10 mouse cellular contexts compared by ENCODE assay signal in the genomic region with DNA sequence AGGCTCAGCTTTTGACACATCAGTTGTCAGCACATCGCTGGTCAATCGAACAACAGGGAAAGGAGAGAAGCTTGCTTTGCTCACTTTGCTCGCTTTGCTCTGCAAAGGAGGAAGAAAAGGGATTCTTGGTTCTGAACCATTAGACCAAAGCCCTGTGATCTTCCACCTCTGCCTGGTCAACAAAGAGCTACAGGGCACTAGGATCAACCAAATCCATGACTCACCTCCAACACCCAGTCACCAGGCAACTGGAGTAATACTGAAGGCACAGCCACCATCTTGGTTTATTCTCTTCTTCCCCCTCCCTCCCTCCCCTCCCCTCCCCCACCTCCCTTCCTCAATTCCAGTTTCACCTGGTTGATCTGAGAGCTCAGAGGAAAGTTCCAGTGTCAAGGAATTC.
"Had no signal": no experiment of that assay in that cellular context is flagged by ENCODE, and none has a peak within 500 bp of the region (broad histone marks: within the 10 kb centered on the region; RNA-seq: fewer than 3 reads in every experiment).

No protein-coding gene starts in this region.

- H3K9me3 ChIP-seq: limb, embryonic 12.5 days; liver, embryonic 13.5 days; lung, embryonic 15.5 days; midbrain, embryonic 13.5 days had no signal

- H3K27me3 ChIP-seq: limb, embryonic 12.5 days; liver, embryonic 13.5 days; midbrain, embryonic 13.5 days had no signal

- H3K4me2 ChIP-seq: limb, embryonic 12.5 days; liver, embryonic 13.5 days; lung, embryonic 15.5 days; midbrain, embryonic 13.5 days had no signal

- H3K27ac ChIP-seq: layer of hippocampus, adult 2 months; limb, embryonic 12.5 days; liver, embryonic 13.5 days; lung, embryonic 15.5 days; midbrain, embryonic 13.5 days had no signal

- H3K9ac ChIP-seq: limb, embryonic 12.5 days; liver, embryonic 13.5 days; liver, postnatal 0 days; lung, embryonic 15.5 days; midbrain, embryonic 13.5 days had no signal

- H3K36me3 ChIP-seq: liver, embryonic 13.5 days; lung, embryonic 15.5 days; midbrain, embryonic 13.5 days had no signal

- ATAC-seq: liver, postnatal 0 days; midbrain, embryonic 13.5 days had no signal

- H3K4me3 ChIP-seq: layer of hippocampus, adult 2 months; limb, embryonic 12.5 days; liver, embryonic 13.5 days; lung, embryonic 15.5 days; midbrain, embryonic 13.5 days had no signal

- DNase-seq: liver; liver, embryonic 13.5 days; liver, postnatal 0 days; right cerebral cortex, postnatal 14 days; thymus, adult 2 months; thymus, postnatal 25 days had no signal
